17 mouse cellular contexts compared by ENCODE assay signal in the genomic region with DNA sequence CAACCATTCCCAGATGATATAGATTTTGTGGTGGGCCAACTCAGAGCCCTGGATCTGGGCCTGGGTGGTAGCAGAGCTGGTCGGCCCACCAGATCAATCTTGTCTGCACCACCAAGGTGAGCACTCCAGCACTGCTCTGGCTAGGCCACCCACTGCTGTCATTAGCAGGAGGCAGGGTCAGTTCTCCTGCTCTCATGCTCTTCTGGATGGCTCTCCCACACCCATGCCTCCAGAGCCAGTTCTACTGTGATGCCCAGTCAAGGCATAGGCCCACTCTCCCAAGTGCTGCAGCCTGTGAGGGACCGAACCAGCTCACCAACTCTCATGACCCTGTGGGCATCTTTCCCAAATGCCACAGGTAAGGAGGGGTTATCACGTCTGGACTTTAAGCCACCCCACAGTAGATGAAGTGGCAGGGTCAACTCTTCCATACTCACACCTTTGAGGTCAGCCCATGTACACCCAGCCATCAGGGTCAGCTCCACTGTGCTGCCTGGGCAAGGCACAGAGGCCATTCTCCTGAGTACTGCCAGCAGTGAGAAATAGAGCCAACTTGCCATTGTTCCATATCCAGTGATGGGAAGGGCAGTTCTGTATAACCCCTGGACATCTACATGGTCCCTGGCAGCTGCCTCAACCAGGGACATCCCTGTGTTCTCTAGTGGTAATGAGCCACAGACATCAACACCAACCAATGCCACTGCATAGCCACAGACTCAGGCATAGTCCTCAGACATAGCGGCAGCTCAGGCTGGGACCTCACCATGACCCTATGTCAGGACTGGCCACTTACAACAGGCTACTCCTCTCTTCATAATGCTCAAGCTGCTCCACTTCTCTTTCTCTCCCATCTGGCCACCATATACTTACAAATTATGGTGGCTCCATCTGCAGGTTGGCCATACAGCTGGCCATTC.
A peak's percentile ranks its signal among the peaks of the same experiment; 100 is the strongest.
DNase-seq lines count a peak whose midpoint lies in the region; ATAC-seq and TF ChIP-seq lines count a peak whose summit lies in the region.
"Had no signal": no experiment of that assay in that cellular context is flagged by ENCODE, and none has a peak within 500 bp of the region (broad histone marks: within the 10 kb centered on the region; RNA-seq: fewer than 3 reads in every experiment).

No protein-coding gene starts in this region.

- TF ChIP-seq CTCF in forebrain, postnatal 0 days (IDR thresholded peaks at IDR 0.05; ENCODE audit: low read depth) = no peak

- no peak for DNase-seq in forebrain, embryonic 14.5 days (ENCODE audit: low spot score)
- DNase-seq in forebrain, postnatal 0 days = no peak
- no peak for DNase-seq in limb, embryonic 10.5 days (ENCODE audit: low spot score)
- DNase-seq in neural tube, embryonic 10.5 days (ENCODE audit: extremely low spot score, low spot score) = no peak
- DNase-seq in cerebellum, adult 18-20 months = no peak
- DNase-seq: adrenal gland, postnatal 14 days; B cell, adult 2 months; cerebellum, adult 2 months; gastrocnemius, postnatal 14 days; heart, adult 2 months; liver, embryonic 13.5 days; right cerebral cortex, postnatal 4 days; thymus, postnatal 36 days had no signal

- no peaks in the 10 kb centered on the region for H3K4me1 ChIP-seq in forebrain, embryonic 14.5 days (ENCODE audit: control insufficient read depth, insufficient read depth, low read length)
- H3K4me1 ChIP-seq in forebrain, postnatal 0 days (ENCODE audit: insufficient read depth) = no peaks in the 10 kb centered on the region
- no peaks in the 10 kb centered on the region for H3K4me1 ChIP-seq in limb, embryonic 12.5 days (replicated peaks)
- no peaks in the 10 kb centered on the region for H3K4me1 ChIP-seq in limb, embryonic 10.5 days
- no peaks in the 10 kb centered on the region for H3K4me1 ChIP-seq in neural tube, embryonic 13.5 days (replicated peaks)
- no peaks in the 10 kb centered on the region for H3K4me1 ChIP-seq in midbrain, embryonic 15.5 days
- H3K4me1 ChIP-seq: liver, embryonic 13.5 days had no signal

- no peaks in the 10 kb centered on the region for H3K36me3 ChIP-seq in forebrain, embryonic 14.5 days (ENCODE audit: control insufficient read depth, insufficient read depth, low read length)
- no peaks in the 10 kb centered on the region for H3K36me3 ChIP-seq in forebrain, postnatal 0 days (ENCODE audit: insufficient read depth)
- no peaks in the 10 kb centered on the region for H3K36me3 ChIP-seq in limb, embryonic 12.5 days
- H3K36me3 ChIP-seq in limb, embryonic 10.5 days = no peaks in the 10 kb centered on the region
- no peaks in the 10 kb centered on the region for H3K36me3 ChIP-seq in neural tube, embryonic 13.5 days
- no peaks in the 10 kb centered on the region for H3K36me3 ChIP-seq in midbrain, embryonic 15.5 days (replicated peaks)
- H3K36me3 ChIP-seq: liver, embryonic 13.5 days had no signal

- no peak overlapping the region for H3K4me2 ChIP-seq in forebrain, embryonic 14.5 days (ENCODE audit: low read length)
- no peak overlapping the region for H3K4me2 ChIP-seq in forebrain, postnatal 0 days (ENCODE audit: low read depth)
- H3K4me2 ChIP-seq in limb, embryonic 12.5 days = no peak overlapping the region
- H3K4me2 ChIP-seq in neural tube, embryonic 13.5 days = no peak overlapping the region
- no peak overlapping the region for H3K4me2 ChIP-seq in midbrain, embryonic 15.5 days
- H3K4me2 ChIP-seq: liver, embryonic 13.5 days had no signal

- no peaks in the 10 kb centered on the region for H3K9me3 ChIP-seq in forebrain, embryonic 14.5 days (replicated peaks; ENCODE audit: control insufficient read depth, low read length)
- H3K9me3 ChIP-seq in forebrain, postnatal 0 days (ENCODE audit: low read length) = no peaks in the 10 kb centered on the region
- no peaks in the 10 kb centered on the region for H3K9me3 ChIP-seq in limb, embryonic 12.5 days
- no peaks in the 10 kb centered on the region for H3K9me3 ChIP-seq in limb, embryonic 10.5 days (replicated peaks)
- H3K9me3 ChIP-seq in neural tube, embryonic 13.5 days = no peaks in the 10 kb centered on the region
- H3K9me3 ChIP-seq in midbrain, embryonic 15.5 days = no peaks in the 10 kb centered on the region
- H3K9me3 ChIP-seq: liver, embryonic 13.5 days had no signal

- no peak overlapping the region for H3K9ac ChIP-seq in forebrain, embryonic 14.5 days (ENCODE audit: low read length)
- no peak overlapping the region for H3K9ac ChIP-seq in forebrain, postnatal 0 days
- H3K9ac ChIP-seq in limb, embryonic 12.5 days (replicated peaks) = no peak overlapping the region
- H3K9ac ChIP-seq in neural tube, embryonic 13.5 days = no peak overlapping the region
- H3K9ac ChIP-seq in midbrain, embryonic 15.5 days = no peak overlapping the region
- H3K9ac ChIP-seq: liver, embryonic 13.5 days had no signal

- H3K27me3 ChIP-seq in forebrain, embryonic 14.5 days (replicated peaks; ENCODE audit: control insufficient read depth, insufficient read depth, low read length) = no peaks in the 10 kb centered on the region
- no peaks in the 10 kb centered on the region for H3K27me3 ChIP-seq in forebrain, postnatal 0 days (ENCODE audit: insufficient read depth, low read length)
- no peaks in the 10 kb centered on the region for H3K27me3 ChIP-seq in limb, embryonic 12.5 days
- H3K27me3 ChIP-seq in limb, embryonic 10.5 days (ENCODE audit: low read depth, poor library complexity, severe bottlenecking) = no peaks in the 10 kb centered on the region
- H3K27me3 ChIP-seq in neural tube, embryonic 13.5 days = no peaks in the 10 kb centered on the region
- H3K27me3 ChIP-seq in midbrain, embryonic 15.5 days (replicated peaks) = no peaks in the 10 kb centered on the region
- H3K27me3 ChIP-seq: liver, embryonic 13.5 days had no signal

- peak; percentile 11; the same call in 1 of the 2 replicates for ATAC-seq in forebrain, embryonic 14.5 days
- ATAC-seq in forebrain, postnatal 0 days = no peak
- ATAC-seq in limb, embryonic 12.5 days (ENCODE audit: insufficient number of reproducible peaks, insufficient read depth, low FRiP score, low TSS enrichment, low read depth) = peak; percentile 58; the same call in 1 of the 2 replicates
- peak; percentile 32; the same call in 1 of the 2 replicates for ATAC-seq in neural tube, embryonic 13.5 days (ENCODE audit: low read depth)
- peak; percentile 57 for ATAC-seq in midbrain, embryonic 15.5 days (replicated peaks)

- H3K27ac ChIP-seq in forebrain, embryonic 14.5 days (ENCODE audit: low read depth, low read length) = no peak overlapping the region
- no peak overlapping the region for H3K27ac ChIP-seq in forebrain, postnatal 0 days (ENCODE audit: low read depth, low read length)
- H3K27ac ChIP-seq in limb, embryonic 12.5 days = no peak overlapping the region
- no peak overlapping the region for H3K27ac ChIP-seq in limb, embryonic 10.5 days
- H3K27ac ChIP-seq in neural tube, embryonic 13.5 days (replicated peaks) = no peak overlapping the region
- H3K27ac ChIP-seq in midbrain, embryonic 15.5 days = no peak overlapping the region
- H3K27ac ChIP-seq: heart, adult 2 months; liver, embryonic 13.5 days; macrophage had no signal

- H3K4me3 ChIP-seq in forebrain, embryonic 14.5 days (ENCODE audit: low read depth, low read length) = no peak overlapping the region
- no peak overlapping the region for H3K4me3 ChIP-seq in forebrain, postnatal 0 days (ENCODE audit: low read depth, low read length)
- no peak overlapping the region for H3K4me3 ChIP-seq in limb, embryonic 12.5 days (replicated peaks)
- H3K4me3 ChIP-seq in limb, embryonic 10.5 days = no peak overlapping the region
- no peak overlapping the region for H3K4me3 ChIP-seq in neural tube, embryonic 13.5 days
- H3K4me3 ChIP-seq in midbrain, embryonic 15.5 days = no peak overlapping the region
- H3K4me3 ChIP-seq: heart, adult 2 months; liver, embryonic 13.5 days had no signal

- WGBS in forebrain, embryonic 14.5 days = 94% methylated on average over 4 of the region's 4 CpGs
- WGBS in forebrain, postnatal 0 days = 96% methylated on average over 4 of the region's 4 CpGs
- 81% methylated on average over 4 of the region's 4 CpGs for WGBS in limb, embryonic 12.5 days
- 89% methylated on average over 4 of the region's 4 CpGs for WGBS in limb, embryonic 10.5 days
- whole genome bisulfite sequencing in neural tube, embryonic 13.5 days = 87% methylated on average over 4 of the region's 4 CpGs
- WGBS in midbrain, embryonic 15.5 days = 89% methylated on average over 4 of the region's 4 CpGs
